Mouse (Mus musculus): ENCODE data around the gene Col4a1. TPM values are rescaled to one million over a fixed set of nuclear protein-coding genes. Genes with fewer than 3 reads are reported as not detected.

Gene Col4a1
- polyA plus RNA-seq, 1 experiment, result 111 TPM

- Histone ChIP-seq H3K27me3 (ENCODE audit: control insufficient read depth, insufficient read depth, low read length) (no peaks in the 10 kb centered on the region), H3K36me3 (ENCODE audit: control insufficient read depth, insufficient read depth, low read length) (no peaks in the 10 kb centered on the region), H3K4me1 (ENCODE audit: control insufficient read depth, insufficient read depth, insufficient read length) (peaks cover 3% of the 10 kb centered on the region; the same call in 1 of the 2 replicates), H3K4me3 (ENCODE audit: extremely low read depth, insufficient read depth, insufficient read length) (no peak overlapping the region), H3K27ac (ENCODE audit: insufficient read depth, low read length) (no peak overlapping the region)
- no peak for DNase-seq (ENCODE audit: low read depth in 1 of 2, low spot score in 2 of 2)
- WGBS, result 74% methylated on average over 3 of the region's 3 CpGs
- TF ChIP-seq CTCF (IDR thresholded peaks at IDR 0.05; ENCODE audit: extremely low read depth, insufficient read depth, insufficient read length, insufficient replicate concordance), result no peak
- no peak for TF ChIP-seq POLR2A (IDR thresholded peaks at IDR 0.05; ENCODE audit: low read depth, low read length)
These were observed 143.8 kb downstream of the Col4a1 start for GRCm38 (mm10) chr8:11168780-11169179.

DNA sequence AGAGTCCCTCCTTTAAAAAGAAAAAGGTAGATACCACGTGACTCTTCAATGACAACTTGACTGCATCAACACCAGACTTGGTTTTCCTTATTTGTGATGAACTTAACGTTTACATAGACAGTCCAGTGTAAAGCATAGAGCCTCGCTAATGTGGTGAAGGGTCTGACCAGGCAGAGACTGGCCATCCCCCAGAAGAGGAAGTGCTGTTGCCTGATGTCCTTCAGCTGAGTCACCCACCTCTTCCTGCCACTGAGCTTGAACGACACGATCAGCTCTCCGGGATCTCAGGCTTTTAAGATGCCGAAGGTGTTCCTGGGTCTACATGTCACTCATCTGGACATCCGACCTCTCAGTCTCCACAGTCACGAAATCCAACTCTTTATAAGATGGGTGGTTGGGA lies 144.7 kb downstream of the Col4a1 start:
- H3K36me3 ChIP-seq (ENCODE audit: control insufficient read depth, insufficient read depth, low read length), result no peaks in the 10 kb centered on the region
- WGBS, result 37% methylated on average over 9 of the region's 9 CpGs
- no peak overlapping the region for H3K27ac ChIP-seq (ENCODE audit: insufficient read depth, low read length)
- H3K4me1 ChIP-seq (ENCODE audit: control insufficient read depth, insufficient read depth, insufficient read length), result peaks cover 3% of the 10 kb centered on the region; the same call in 1 of the 2 replicates
- no peaks in the 10 kb centered on the region for H3K27me3 ChIP-seq (ENCODE audit: control insufficient read depth, insufficient read depth, low read length)
- no peak overlapping the region for H3K4me3 ChIP-seq (ENCODE audit: extremely low read depth, insufficient read depth, insufficient read length)
- DNase-seq (ENCODE audit: low read depth in 1 of 2, low spot score in 2 of 2), result no peak
- TF ChIP-seq CTCF (IDR thresholded peaks at IDR 0.05; ENCODE audit: extremely low read depth, insufficient read depth, insufficient read length, insufficient replicate concordance) (no peak), POLR2A (IDR thresholded peaks at IDR 0.05; ENCODE audit: low read depth, low read length) (no peak)

DNA sequence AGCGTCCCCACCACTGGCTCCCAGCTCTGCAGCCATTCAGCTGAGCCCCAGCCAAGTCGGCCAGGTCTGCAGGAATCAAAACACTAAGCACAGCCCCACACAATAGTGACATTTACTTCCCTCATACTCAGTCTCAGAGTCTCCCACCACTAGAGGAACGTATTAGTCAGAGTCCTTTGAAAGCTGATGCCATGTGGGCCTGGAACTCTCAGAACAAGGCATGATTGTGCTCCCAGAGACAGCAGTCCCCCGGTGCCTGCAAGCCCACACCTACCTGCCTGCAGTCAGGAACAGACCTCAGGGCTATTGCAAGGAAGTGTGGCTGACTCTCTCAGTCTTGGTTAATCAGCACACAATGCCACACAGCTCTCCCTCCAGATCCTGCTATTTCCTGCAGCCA lies 147.0 kb downstream of the Col4a1 start:
- 44% methylated on average over 4 of the region's 4 CpGs for WGBS
- no peaks in the 10 kb centered on the region for H3K36me3 ChIP-seq (ENCODE audit: control insufficient read depth, insufficient read depth, low read length)
- no peaks in the 10 kb centered on the region for H3K27me3 ChIP-seq (ENCODE audit: control insufficient read depth, insufficient read depth, low read length)
- peaks cover 3% of the 10 kb centered on the region; the same call in 1 of the 2 replicates for H3K4me1 ChIP-seq (ENCODE audit: control insufficient read depth, insufficient read depth, insufficient read length)
- no peak overlapping the region for H3K27ac ChIP-seq (ENCODE audit: insufficient read depth, low read length)
- no peak overlapping the region for H3K4me3 ChIP-seq (ENCODE audit: extremely low read depth, insufficient read depth, insufficient read length)
- TF ChIP-seq CTCF (IDR thresholded peaks at IDR 0.05; ENCODE audit: extremely low read depth, insufficient read depth, insufficient read length, insufficient replicate concordance) (no peak), POLR2A (IDR thresholded peaks at IDR 0.05; ENCODE audit: low read depth, low read length) (no peak)
- no peak for DNase-seq (ENCODE audit: low read depth in 1 of 2, low spot score in 2 of 2)

- no peak overlapping the region for H3K27ac ChIP-seq (ENCODE audit: insufficient read depth, low read length)
- H3K27me3 ChIP-seq (ENCODE audit: control insufficient read depth, insufficient read depth, low read length), result no peaks in the 10 kb centered on the region
- H3K36me3 ChIP-seq (ENCODE audit: control insufficient read depth, insufficient read depth, low read length), result no peaks in the 10 kb centered on the region
- H3K4me1 ChIP-seq (ENCODE audit: control insufficient read depth, insufficient read depth, insufficient read length), result no peaks in the 10 kb centered on the region
- 91% methylated on average over 2 of the region's 2 CpGs for WGBS
- TF ChIP-seq POLR2A (IDR thresholded peaks at IDR 0.05; ENCODE audit: low read depth, low read length) (no peak), CTCF (IDR thresholded peaks at IDR 0.05; ENCODE audit: extremely low read depth, insufficient read depth, insufficient read length, insufficient replicate concordance) (no peak)
- DNase-seq (ENCODE audit: low read depth in 1 of 2, low spot score in 2 of 2), result no peak
- no peak overlapping the region for H3K4me3 ChIP-seq (ENCODE audit: extremely low read depth, insufficient read depth, insufficient read length)
These were observed 156.3 kb downstream of the Col4a1 start for GRCm38 (mm10) chr8:11156319-11156692.

GRCm38 (mm10) chr8:11155579-11156318 lies 156.9 kb downstream of the Col4a1 start:
- Histone ChIP-seq H3K27me3 (ENCODE audit: control insufficient read depth, insufficient read depth, low read length) (no peaks in the 10 kb centered on the region), H3K4me1 (ENCODE audit: control insufficient read depth, insufficient read depth, insufficient read length) (no peaks in the 10 kb centered on the region), H3K27ac (ENCODE audit: insufficient read depth, low read length) (no peak overlapping the region), H3K4me3 (ENCODE audit: extremely low read depth, insufficient read depth, insufficient read length) (no peak overlapping the region), H3K36me3 (ENCODE audit: control insufficient read depth, insufficient read depth, low read length) (no peaks in the 10 kb centered on the region)
- WGBS, result 82% methylated on average over 9 of the region's 9 CpGs
- TF ChIP-seq CTCF (IDR thresholded peaks at IDR 0.05; ENCODE audit: extremely low read depth, insufficient read depth, insufficient read length, insufficient replicate concordance) (no peak), POLR2A (IDR thresholded peaks at IDR 0.05; ENCODE audit: low read depth, low read length) (no peak)
- no peak for DNase-seq (ENCODE audit: low read depth in 1 of 2, low spot score in 2 of 2)

DNA sequence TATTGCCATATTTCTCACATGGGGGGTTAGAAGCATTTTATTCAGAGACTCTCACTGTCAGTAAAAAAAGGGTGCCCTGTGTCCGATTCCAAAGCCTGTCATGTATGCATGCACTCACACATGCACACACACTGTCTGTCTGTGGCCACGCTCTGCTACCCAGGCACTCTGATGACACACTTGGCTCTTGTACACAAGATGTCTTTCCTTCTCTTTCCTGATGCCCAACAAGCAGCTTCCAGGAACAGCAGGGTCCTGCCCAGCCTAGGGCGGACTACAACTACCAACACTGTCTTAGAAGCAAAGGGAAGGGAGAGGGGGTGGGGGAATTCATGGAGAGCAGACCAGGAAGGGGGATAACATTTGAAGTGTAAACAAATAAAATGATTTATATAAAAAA lies 162.4 kb downstream of the Col4a1 start:
- H3K27ac ChIP-seq (ENCODE audit: insufficient read depth, low read length), result no peak overlapping the region

DNA sequence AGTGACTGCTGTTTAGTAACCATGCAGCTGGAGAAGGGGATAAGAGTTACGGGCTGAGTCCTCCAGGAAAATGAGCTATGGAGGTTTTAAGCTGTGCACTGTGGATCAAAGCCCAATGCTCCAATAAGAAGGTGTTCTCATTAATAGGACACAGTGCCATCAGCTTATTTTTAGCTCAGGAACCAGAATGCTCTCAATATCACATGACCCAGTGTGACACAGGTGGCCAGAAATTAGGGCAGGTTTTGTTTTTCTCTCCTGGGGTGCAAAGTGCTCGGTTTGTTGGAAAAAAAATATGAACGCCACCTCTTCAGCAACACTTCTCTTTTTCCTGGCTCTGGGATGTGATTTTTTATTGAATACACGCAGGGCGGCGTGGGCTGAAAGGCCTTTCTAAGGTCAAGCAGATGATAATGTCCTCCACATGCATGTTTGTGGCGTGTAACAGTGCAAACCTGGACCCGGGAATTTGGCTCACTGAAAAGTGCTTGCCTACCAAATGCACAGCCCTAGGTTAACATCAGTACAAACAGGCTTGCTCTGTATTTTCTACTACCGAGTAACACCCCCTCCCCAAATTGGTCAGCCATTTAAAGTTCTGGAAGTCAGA lies 163.3 kb downstream of the Col4a1 start:
- TF ChIP-seq POLR2A (IDR thresholded peaks at IDR 0.05; ENCODE audit: low read depth, low read length), result no peak
- TF ChIP-seq CTCF (IDR thresholded peaks at IDR 0.05; ENCODE audit: extremely low read depth, insufficient read depth, insufficient read length, insufficient replicate concordance), result no peak
- Histone ChIP-seq H3K4me3 (ENCODE audit: extremely low read depth, insufficient read depth, insufficient read length) (no peak overlapping the region), H3K27ac (ENCODE audit: insufficient read depth, low read length) (no peak overlapping the region), H3K27me3 (ENCODE audit: control insufficient read depth, insufficient read depth, low read length) (no peaks in the 10 kb centered on the region), H3K36me3 (ENCODE audit: control insufficient read depth, insufficient read depth, low read length) (no peaks in the 10 kb centered on the region), H3K4me1 (ENCODE audit: control insufficient read depth, insufficient read depth, insufficient read length) (no peaks in the 10 kb centered on the region)
- no peak for DNase-seq (ENCODE audit: low read depth in 1 of 2, low spot score in 2 of 2)
- WGBS, result 88% methylated on average over 9 of the region's 9 CpGs

More for the DNA sequence above, 162.4 kb downstream of the Col4a1 start:
- Histone ChIP-seq H3K4me3 (ENCODE audit: extremely low read depth, insufficient read depth, insufficient read length) (no peak overlapping the region), H3K27me3 (ENCODE audit: control insufficient read depth, insufficient read depth, low read length) (no peaks in the 10 kb centered on the region), H3K36me3 (ENCODE audit: control insufficient read depth, insufficient read depth, low read length) (no peaks in the 10 kb centered on the region), H3K4me1 (ENCODE audit: control insufficient read depth, insufficient read depth, insufficient read length) (no peaks in the 10 kb centered on the region)
- TF ChIP-seq POLR2A (IDR thresholded peaks at IDR 0.05; ENCODE audit: low read depth, low read length) (no peak), CTCF (IDR thresholded peaks at IDR 0.05; ENCODE audit: extremely low read depth, insufficient read depth, insufficient read length, insufficient replicate concordance) (no peak)
- 82% methylated on average over 3 of the region's 3 CpGs for WGBS
- DNase-seq (ENCODE audit: low read depth in 1 of 2, low spot score in 2 of 2), result no peak
